Mouse (Mus musculus): ENCODE data around the gene Prox1. TPM values are rescaled to one million over a fixed set of nuclear protein-coding genes. Genes with fewer than 3 reads are reported as not detected.

Gene Prox1
- polyA plus RNA-seq, 1 experiment from 2014 or later, result 1.2 TPM

- no peak for ATAC-seq (ENCODE audit: low FRiP score, low TSS enrichment)
- H3K27ac ChIP-seq (ENCODE audit: low read depth, low read length), result no peak overlapping the region
- H3K27me3 ChIP-seq (ENCODE audit: control insufficient read depth, insufficient read depth, low read length), result no peaks in the 10 kb centered on the region
- H3K4me3 ChIP-seq (ENCODE audit: low read length), result no peak overlapping the region
- 80% methylated on average over 2 of the region's 2 CpGs for WGBS
- no peaks in the 10 kb centered on the region for H3K4me1 ChIP-seq (ENCODE audit: control insufficient read depth, insufficient read depth, low read length)
- no peak overlapping the region for H3K9ac ChIP-seq (ENCODE audit: low read depth, low read length)
- no peaks in the 10 kb centered on the region for H3K36me3 ChIP-seq (ENCODE audit: control insufficient read depth, insufficient read depth, low read length)
- H3K9me3 ChIP-seq (ENCODE audit: control insufficient read depth, low read length), result no peaks in the 10 kb centered on the region
- no peak overlapping the region for H3K4me2 ChIP-seq (replicated peaks; ENCODE audit: low read depth, low read length)
Observed at GRCm38 (mm10) chr1:190198247-190198646, 27.7 kb upstream of the Prox1 start.

DNA sequence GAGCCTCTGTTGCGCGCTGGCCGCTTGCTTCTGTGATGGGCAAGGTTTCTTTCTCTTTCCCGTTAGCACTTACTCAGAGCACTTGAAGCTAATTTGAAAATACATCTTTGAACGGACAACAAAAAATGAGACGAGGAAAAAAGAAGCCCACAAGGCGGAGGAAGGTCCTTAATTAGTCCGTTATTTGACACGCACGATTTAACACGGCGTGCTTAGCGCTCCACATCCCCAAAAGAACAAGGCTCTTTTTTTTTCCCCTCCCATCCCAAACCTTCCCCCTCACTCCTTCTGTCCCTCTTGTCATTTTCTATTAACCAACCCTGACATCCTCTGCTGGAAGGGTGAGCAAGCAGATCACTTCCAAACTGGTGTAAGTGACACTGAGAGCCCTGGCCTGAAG is 21.5 kb upstream of the Prox1 start:
- H3K36me3 ChIP-seq (ENCODE audit: control insufficient read depth, insufficient read depth, low read length), result no peaks in the 10 kb centered on the region
- WGBS, result 68% methylated on average over 13 of the region's 13 CpGs
- H3K4me1 ChIP-seq (ENCODE audit: control insufficient read depth, insufficient read depth, low read length), result peaks cover 4% of the 10 kb centered on the region; the same call in 1 of the 2 replicates
- no peak overlapping the region for H3K27ac ChIP-seq (ENCODE audit: low read depth, low read length)
- H3K4me2 ChIP-seq (replicated peaks; ENCODE audit: low read depth, low read length), result no peak overlapping the region
- H3K4me3 ChIP-seq (ENCODE audit: low read length), result no peak overlapping the region
- H3K27me3 ChIP-seq (ENCODE audit: control insufficient read depth, insufficient read depth, low read length), result no peaks in the 10 kb centered on the region
- no peaks in the 10 kb centered on the region for H3K9me3 ChIP-seq (ENCODE audit: control insufficient read depth, low read length)
- no peak for ATAC-seq (ENCODE audit: low FRiP score, low TSS enrichment)
- no peak overlapping the region for H3K9ac ChIP-seq (ENCODE audit: low read depth, low read length)

- Histone ChIP-seq H3K9me3 (ENCODE audit: control insufficient read depth, low read length) (no peaks in the 10 kb centered on the region), H3K4me2 (replicated peaks; ENCODE audit: low read depth, low read length) (no peak overlapping the region), H3K27ac (ENCODE audit: low read depth, low read length) (no peak overlapping the region), H3K4me3 (ENCODE audit: low read length) (no peak overlapping the region), H3K27me3 (ENCODE audit: control insufficient read depth, insufficient read depth, low read length) (no peaks in the 10 kb centered on the region), H3K9ac (ENCODE audit: low read depth, low read length) (no peak overlapping the region), H3K4me1 (ENCODE audit: control insufficient read depth, insufficient read depth, low read length) (peaks cover 4% of the 10 kb centered on the region; the same call in 1 of the 2 replicates), H3K36me3 (ENCODE audit: control insufficient read depth, insufficient read depth, low read length) (no peaks in the 10 kb centered on the region)
- no peak for ATAC-seq (ENCODE audit: low FRiP score, low TSS enrichment)
- WGBS, result 30% methylated on average over 10 of the region's 10 CpGs
Observed at GRCm38 (mm10) chr1:190190231-190190965, 19.9 kb upstream of the Prox1 start.

GRCm38 (mm10) chr1:190189125-190189524 is 18.6 kb upstream of the Prox1 start:
- Histone ChIP-seq H3K9ac (ENCODE audit: low read depth, low read length) (no peak overlapping the region), H3K4me1 (ENCODE audit: control insufficient read depth, insufficient read depth, low read length) (peaks cover 4% of the 10 kb centered on the region; the same call in 1 of the 2 replicates), H3K36me3 (ENCODE audit: control insufficient read depth, insufficient read depth, low read length) (no peaks in the 10 kb centered on the region), H3K27ac (ENCODE audit: low read depth, low read length) (no peak overlapping the region), H3K27me3 (ENCODE audit: control insufficient read depth, insufficient read depth, low read length) (no peaks in the 10 kb centered on the region), H3K4me3 (ENCODE audit: low read length) (no peak overlapping the region), H3K4me2 (replicated peaks; ENCODE audit: low read depth, low read length) (no peak overlapping the region), H3K9me3 (ENCODE audit: control insufficient read depth, low read length) (no peaks in the 10 kb centered on the region)
- ATAC-seq (ENCODE audit: low FRiP score, low TSS enrichment), result no peak
- WGBS, result 82% methylated on average over 2 of the region's 2 CpGs

DNA sequence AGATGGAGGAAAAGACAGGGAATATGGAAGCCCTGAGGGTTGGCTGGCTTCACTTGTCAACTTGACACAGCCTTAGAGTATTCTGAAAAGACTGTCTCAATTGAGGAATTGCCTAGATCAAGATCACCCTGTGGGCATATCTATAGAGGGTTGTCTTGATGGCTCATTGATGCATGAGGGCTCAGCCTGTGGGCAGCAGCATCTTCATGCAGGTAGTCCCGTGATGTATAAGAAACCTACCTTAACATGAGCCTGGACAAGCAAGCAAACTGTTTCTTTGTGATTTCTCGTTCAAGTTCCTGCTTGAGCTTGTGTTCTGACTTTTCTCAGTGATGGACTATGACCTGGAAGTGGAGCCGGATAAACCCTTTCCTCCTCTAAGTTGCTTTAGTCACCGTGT is 15.8 kb upstream of the Prox1 start:
- H3K4me2 ChIP-seq (replicated peaks; ENCODE audit: low read depth, low read length), result no peak overlapping the region
- no peak overlapping the region for H3K4me3 ChIP-seq (ENCODE audit: low read length)
- no peaks in the 10 kb centered on the region for H3K9me3 ChIP-seq (ENCODE audit: control insufficient read depth, low read length)
- H3K27ac ChIP-seq (ENCODE audit: low read depth, low read length), result no peak overlapping the region
- no peaks in the 10 kb centered on the region for H3K36me3 ChIP-seq (ENCODE audit: control insufficient read depth, insufficient read depth, low read length)
- no peak for ATAC-seq (ENCODE audit: low FRiP score, low TSS enrichment)
- 93% methylated on average over 4 of the region's 4 CpGs for WGBS
- H3K27me3 ChIP-seq (ENCODE audit: control insufficient read depth, insufficient read depth, low read length), result no peaks in the 10 kb centered on the region
- H3K9ac ChIP-seq (ENCODE audit: low read depth, low read length), result no peak overlapping the region
- peaks cover 4% of the 10 kb centered on the region; the same call in 1 of the 2 replicates for H3K4me1 ChIP-seq (ENCODE audit: control insufficient read depth, insufficient read depth, low read length)

DNA sequence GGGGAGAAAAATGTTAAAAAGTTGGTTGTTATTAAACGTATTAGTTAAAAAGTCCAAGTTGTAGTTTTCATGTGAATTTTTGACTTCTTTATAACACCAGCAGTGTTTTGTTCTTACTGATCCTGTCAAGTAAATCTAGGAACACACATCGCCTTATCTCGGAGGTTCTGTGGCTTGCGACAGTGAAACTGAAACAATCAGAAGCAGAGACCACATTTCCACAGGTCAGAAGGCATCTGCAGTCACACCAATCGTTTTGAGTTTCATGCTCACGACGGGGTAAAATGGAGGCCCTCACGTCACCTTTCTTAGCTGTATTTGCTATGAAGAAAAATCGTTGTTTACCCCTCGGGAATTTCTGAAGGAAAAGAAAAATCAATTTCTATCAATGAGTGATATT is 14.8 kb upstream of the Prox1 start:
- Histone ChIP-seq H3K27me3 (ENCODE audit: control insufficient read depth, insufficient read depth, low read length) (no peaks in the 10 kb centered on the region), H3K4me3 (ENCODE audit: low read length) (no peak overlapping the region), H3K4me1 (ENCODE audit: control insufficient read depth, insufficient read depth, low read length) (no peaks in the 10 kb centered on the region), H3K4me2 (replicated peaks; ENCODE audit: low read depth, low read length) (no peak overlapping the region), H3K9ac (ENCODE audit: low read depth, low read length) (no peak overlapping the region), H3K9me3 (ENCODE audit: control insufficient read depth, low read length) (no peaks in the 10 kb centered on the region), H3K27ac (ENCODE audit: low read depth, low read length) (no peak overlapping the region), H3K36me3 (ENCODE audit: control insufficient read depth, insufficient read depth, low read length) (no peaks in the 10 kb centered on the region)
- 82% methylated on average over 10 of the region's 10 CpGs for WGBS
- no peak for ATAC-seq (ENCODE audit: low FRiP score, low TSS enrichment)

DNA sequence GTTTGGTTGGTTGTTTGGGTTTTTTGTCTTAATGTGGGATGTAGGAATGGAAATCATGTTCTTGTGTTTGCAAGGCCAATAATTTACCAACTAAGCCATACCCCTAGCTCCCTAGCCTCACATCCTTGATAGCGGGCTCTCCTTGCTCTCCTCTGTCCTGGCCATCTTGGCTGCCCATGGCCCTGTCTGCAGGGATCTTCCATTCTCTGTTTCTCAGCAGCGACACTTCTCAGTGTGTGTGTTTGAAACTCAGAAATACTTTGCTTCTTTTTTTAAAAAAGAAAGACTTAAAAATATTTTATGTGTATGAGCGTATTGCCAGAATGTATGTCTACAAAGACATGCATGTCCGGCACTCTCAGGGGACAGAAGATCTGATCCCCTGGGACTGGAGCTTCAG is 13.1 kb upstream of the Prox1 start:
- Histone ChIP-seq H3K9me3 (ENCODE audit: control insufficient read depth, low read length) (no peaks in the 10 kb centered on the region), H3K4me2 (replicated peaks; ENCODE audit: low read depth, low read length) (no peak overlapping the region), H3K9ac (ENCODE audit: low read depth, low read length) (no peak overlapping the region), H3K36me3 (ENCODE audit: control insufficient read depth, insufficient read depth, low read length) (no peaks in the 10 kb centered on the region), H3K27me3 (ENCODE audit: control insufficient read depth, insufficient read depth, low read length) (no peaks in the 10 kb centered on the region), H3K4me3 (ENCODE audit: low read length) (no peak overlapping the region), H3K4me1 (ENCODE audit: control insufficient read depth, insufficient read depth, low read length) (no peaks in the 10 kb centered on the region), H3K27ac (ENCODE audit: low read depth, low read length) (no peak overlapping the region)
- ATAC-seq (ENCODE audit: low FRiP score, low TSS enrichment), result no peak
- 99% methylated on average over 4 of the region's 4 CpGs for WGBS

DNA sequence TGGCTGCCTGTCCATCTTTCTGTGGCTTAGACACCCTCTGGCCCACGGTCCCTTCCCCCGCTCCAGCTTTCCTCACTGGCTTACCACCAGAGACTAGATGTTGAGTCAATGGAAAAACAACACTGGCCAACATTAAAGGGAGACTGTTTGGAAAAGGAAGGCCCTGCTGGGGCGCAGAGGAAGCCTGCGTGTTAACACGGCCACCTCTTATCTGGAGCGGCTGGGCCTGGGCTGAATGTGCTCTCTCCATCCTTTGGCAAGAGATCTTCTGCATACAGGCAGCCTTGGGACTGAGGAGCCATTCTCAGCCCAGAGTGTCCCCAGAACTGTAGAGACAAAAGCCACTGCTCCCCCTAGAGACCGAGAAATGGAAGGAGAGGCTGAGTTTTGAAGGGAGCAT is 11.3 kb upstream of the Prox1 start:
- Histone ChIP-seq H3K27me3 (ENCODE audit: control insufficient read depth, insufficient read depth, low read length) (peaks cover 5% of the 10 kb centered on the region; the same call in 1 of the 2 replicates), H3K9me3 (ENCODE audit: control insufficient read depth, low read length) (no peaks in the 10 kb centered on the region), H3K4me1 (ENCODE audit: control insufficient read depth, insufficient read depth, low read length) (no peaks in the 10 kb centered on the region), H3K36me3 (ENCODE audit: control insufficient read depth, insufficient read depth, low read length) (no peaks in the 10 kb centered on the region), H3K4me3 (ENCODE audit: low read length) (no peak overlapping the region), H3K27ac (ENCODE audit: low read depth, low read length) (no peak overlapping the region), H3K9ac (ENCODE audit: low read depth, low read length) (no peak overlapping the region), H3K4me2 (replicated peaks; ENCODE audit: low read depth, low read length) (no peak overlapping the region)
- 81% methylated on average over 7 of the region's 7 CpGs for WGBS
- ATAC-seq (ENCODE audit: low FRiP score, low TSS enrichment), result no peak

DNA sequence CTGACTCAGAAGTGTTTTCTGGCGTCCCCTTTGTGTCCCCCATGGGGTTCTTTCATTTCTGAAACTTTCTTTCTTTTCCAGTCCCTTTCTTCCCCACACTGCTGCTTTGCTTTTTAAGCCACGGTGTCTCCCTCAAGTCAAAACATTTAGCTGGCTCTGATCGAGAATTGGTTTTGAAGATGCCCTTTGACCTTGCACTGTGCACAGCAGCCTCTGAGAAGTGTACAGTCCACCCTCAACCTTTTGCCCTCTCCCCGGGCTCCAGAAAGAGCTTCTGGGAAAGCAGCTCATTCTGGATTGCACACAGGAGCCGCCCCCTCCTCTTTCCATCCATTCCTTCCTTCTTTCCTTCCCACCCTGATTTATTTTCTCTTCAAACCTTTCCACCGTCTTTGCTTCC is 10.3 kb upstream of the Prox1 start:
- Histone ChIP-seq H3K4me3 (ENCODE audit: low read length) (no peak overlapping the region), H3K4me2 (replicated peaks; ENCODE audit: low read depth, low read length) (no peak overlapping the region), H3K27me3 (ENCODE audit: control insufficient read depth, insufficient read depth, low read length) (peaks cover 12% of the 10 kb centered on the region; the same call in 1 of the 2 replicates), H3K27ac (ENCODE audit: low read depth, low read length) (no peak overlapping the region), H3K36me3 (ENCODE audit: control insufficient read depth, insufficient read depth, low read length) (no peaks in the 10 kb centered on the region), H3K9ac (ENCODE audit: low read depth, low read length) (no peak overlapping the region), H3K4me1 (ENCODE audit: control insufficient read depth, insufficient read depth, low read length) (no peaks in the 10 kb centered on the region), H3K9me3 (ENCODE audit: control insufficient read depth, low read length) (no peaks in the 10 kb centered on the region)
- no peak for ATAC-seq (ENCODE audit: low FRiP score, low TSS enrichment)
- 42% methylated on average over 6 of the region's 6 CpGs for WGBS
